Mouse (Mus musculus): Measurements from ENCODE around the gene Spata1.

GRCm38 (mm10) chr3:146448372-146448771, 51.2 kb downstream of the Spata1 start:
- no peak for TF ChIP-seq CTCF (IDR thresholded peaks at IDR 0.05; ENCODE audit: borderline replicate concordance, extremely low read depth, insufficient read depth, insufficient read length)
- TF ChIP-seq POLR2A (IDR thresholded peaks at IDR 0.05; ENCODE audit: borderline replicate concordance, extremely low read depth, insufficient read depth, insufficient read length, poor library complexity, severe bottlenecking), result no peak

Data from brain, embryonic 14.5 days (tissue).